Mouse (Mus musculus) neural tube, embryonic 14.5 days (tissue): ENCODE measurements at regions not wholly inside any gene's neighbourhood (a gene's known extent, or its start where the extent isn't known, plus 50 kb on each side); places are given as distances from the start of the nearest gene placed in this dataset.

Experiments used
- ATAC-seq: fragments of 200-750 bp; cut with Nextera tagmentation; 2 replicates; pipeline ENCODE4 v1.8.0; 2017; ENCODE audit warnings: low read depth, mild to moderate bottlenecking, moderate TSS enrichment, moderate library complexity
- H3K27ac ChIP-seq: fragments of 300-500 bp; sonication (generic); 2 replicates; pipeline ENCODE4 v1.5.1; 2014; ENCODE audit warnings: low read depth, mild to moderate bottlenecking, control low read depth, low read length, moderate library complexity, mixed read lengths
- H3K27me3 ChIP-seq: fragments of 300-500 bp; sonication (generic); 2 replicates; pipeline ENCODE4 v1.6.1; 2014; ENCODE audit warnings: low read length; ENCODE audit not compliant: control insufficient read depth, insufficient read depth
- H3K36me3 ChIP-seq: fragments of 300-500 bp; sonication (generic); 2 replicates; pipeline ENCODE4 v1.6.1; 2014; ENCODE audit warnings: low read length, mixed read lengths; ENCODE audit not compliant: control insufficient read depth, insufficient read depth
- H3K4me1 ChIP-seq: fragments of 300-500 bp; sonication (generic); 2 replicates; pipeline ENCODE4 v1.6.1; 2014; ENCODE audit warnings: low read length; ENCODE audit not compliant: control insufficient read depth, insufficient read depth
- H3K4me2 ChIP-seq: fragments of 300-500 bp; sonication (generic); 2 replicates; pipeline ENCODE4 v1.6.1; 2014; ENCODE audit warnings: mild to moderate bottlenecking, low read depth, low read length, control low read depth
- H3K4me3 ChIP-seq: fragments of 300-500 bp; sonication (generic); 2 replicates; pipeline ENCODE4 v1.5.1; 2014; ENCODE audit warnings: low read depth, low read length, control low read depth, mixed read lengths
- H3K9ac ChIP-seq: fragments of 300-500 bp; sonication (generic); replicated peaks from 2 replicates; pipeline ENCODE4 v1.6.1; 2014; ENCODE audit warnings: low read depth, mild to moderate bottlenecking, control low read depth, low read length, mixed read lengths
- H3K9me3 ChIP-seq: fragments of 300-500 bp; sonication (generic); 2 replicates; pipeline ENCODE4 v1.6.1; 2016; ENCODE audit warnings: low read length; ENCODE audit not compliant: control insufficient read depth
- WGBS: fragments of 180-500 bp; shearing (Covaris S2); extraction: QIAGEN DNeasy Blood & Tissue Kit; methylation state at CpG from one replicate; pipeline ENCODE4 v1.1.7; 2014; 5-methylcytosine and 5-hydroxymethylcytosine counted together

DNA sequence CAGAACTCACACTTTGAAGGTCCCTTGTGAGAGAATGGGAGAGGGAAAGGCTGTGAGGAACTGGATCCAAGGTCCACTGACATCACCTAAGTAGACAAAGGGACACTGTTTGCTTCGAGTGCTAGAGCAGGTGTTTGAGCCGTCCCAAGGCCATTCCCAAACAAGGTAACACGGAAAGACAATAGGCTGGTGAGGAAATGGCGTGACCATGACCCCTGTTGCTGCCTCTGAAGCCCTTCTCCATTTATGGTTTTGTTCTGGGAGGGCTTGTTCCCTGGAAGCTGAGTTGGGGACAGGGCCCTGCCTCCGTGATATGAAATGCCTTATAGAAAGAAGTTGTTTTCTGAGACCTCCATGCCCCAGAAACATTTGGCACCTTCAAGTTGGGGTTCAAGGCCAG is 130.6 kb downstream of the Psmg1 start:
- no peaks in the 10 kb centered on the region for H3K9me3 ChIP-seq
- no peaks in the 10 kb centered on the region for H3K36me3 ChIP-seq
- 83% methylated on average over 5 of the region's 5 CpGs for WGBS
- no peak for ATAC-seq
- no peak overlapping the region for H3K27ac ChIP-seq
- no peak overlapping the region for H3K9ac ChIP-seq
- H3K4me3 ChIP-seq: no peak overlapping the region
- no peaks in the 10 kb centered on the region for H3K4me1 ChIP-seq
- H3K27me3 ChIP-seq: no peaks in the 10 kb centered on the region
- no peak overlapping the region for H3K4me2 ChIP-seq

DNA sequence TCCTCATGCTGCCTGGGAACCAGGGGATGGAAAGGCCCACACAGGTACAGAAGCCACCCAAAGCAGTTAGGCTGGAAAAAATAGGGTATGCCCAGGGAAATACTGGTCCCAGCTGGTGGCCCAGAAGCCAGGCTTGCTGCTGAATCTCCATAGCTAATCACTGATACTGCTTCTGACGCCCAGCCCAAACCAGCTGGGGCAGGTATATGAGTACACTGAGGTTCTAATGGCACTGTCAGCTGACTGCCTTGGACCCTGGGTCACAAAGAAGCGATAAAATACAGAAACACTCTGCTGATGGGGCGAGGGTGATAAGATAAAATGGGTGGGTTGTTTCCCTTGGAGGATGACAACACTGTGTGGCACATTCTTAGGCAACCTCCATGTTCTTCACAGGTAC is 133.4 kb downstream of the Psmg1 start:
- H3K4me1 ChIP-seq: no peaks in the 10 kb centered on the region
- no peaks in the 10 kb centered on the region for H3K36me3 ChIP-seq
- no peak for ATAC-seq
- H3K27ac ChIP-seq: no peak overlapping the region
- no peak overlapping the region for H3K9ac ChIP-seq
- no peaks in the 10 kb centered on the region for H3K9me3 ChIP-seq
- H3K27me3 ChIP-seq: no peaks in the 10 kb centered on the region
- WGBS: 84% methylated on average over 3 of the region's 3 CpGs
- no peak overlapping the region for H3K4me2 ChIP-seq
- H3K4me3 ChIP-seq: no peak overlapping the region

DNA sequence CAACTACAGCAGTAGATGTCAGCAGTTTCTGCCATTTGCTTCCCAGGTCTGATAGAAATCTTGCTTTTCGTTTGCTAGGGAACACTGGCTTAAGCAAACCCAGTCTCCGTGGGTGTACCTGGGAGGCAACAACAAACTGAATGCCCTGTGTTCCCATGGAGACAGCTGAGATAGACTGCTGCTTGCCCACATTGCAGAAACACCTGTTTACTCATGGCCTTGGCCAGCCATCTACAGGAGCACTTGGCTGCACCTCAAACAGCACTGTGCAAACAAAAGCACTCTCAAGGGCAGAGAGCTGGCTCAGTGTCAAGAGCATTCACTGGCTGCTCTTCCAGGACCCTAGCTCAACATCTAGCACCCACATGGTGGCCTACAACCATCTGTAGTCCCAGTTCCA is 135.5 kb downstream of the Psmg1 start:
- WGBS: 74% methylated on average over 2 of the region's 2 CpGs
- Histone ChIP-seq H3K9me3 (no peaks in the 10 kb centered on the region), H3K4me3 (no peak overlapping the region), H3K4me1 (no peaks in the 10 kb centered on the region), H3K36me3 (no peaks in the 10 kb centered on the region), H3K27ac (no peak overlapping the region), H3K9ac (no peak overlapping the region), H3K27me3 (no peaks in the 10 kb centered on the region), H3K4me2 (no peak overlapping the region)
- no peak for ATAC-seq

DNA sequence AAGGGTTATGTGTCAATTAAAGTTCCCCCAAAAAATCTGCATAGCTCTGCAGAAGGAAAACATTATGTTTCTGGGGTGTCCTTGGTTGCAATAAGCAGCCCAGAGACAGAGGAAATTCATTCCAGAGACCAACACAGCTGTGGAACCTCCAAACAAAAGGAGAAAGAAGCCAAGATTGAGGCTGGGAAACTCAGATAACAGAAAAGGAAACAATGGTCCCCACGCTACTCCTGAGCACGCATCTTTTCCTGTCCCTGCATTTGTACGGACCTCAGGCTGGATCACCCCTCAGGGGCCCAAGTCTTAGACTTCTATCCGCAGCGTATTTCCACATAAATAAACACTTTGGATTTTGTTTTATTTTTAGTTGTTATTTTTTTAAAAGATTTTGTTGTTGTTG is 138.9 kb downstream of the Psmg1 start:
- WGBS: 77% methylated on average over 5 of the region's 5 CpGs
- no peak for ATAC-seq
- H3K9me3 ChIP-seq: no peaks in the 10 kb centered on the region

DNA sequence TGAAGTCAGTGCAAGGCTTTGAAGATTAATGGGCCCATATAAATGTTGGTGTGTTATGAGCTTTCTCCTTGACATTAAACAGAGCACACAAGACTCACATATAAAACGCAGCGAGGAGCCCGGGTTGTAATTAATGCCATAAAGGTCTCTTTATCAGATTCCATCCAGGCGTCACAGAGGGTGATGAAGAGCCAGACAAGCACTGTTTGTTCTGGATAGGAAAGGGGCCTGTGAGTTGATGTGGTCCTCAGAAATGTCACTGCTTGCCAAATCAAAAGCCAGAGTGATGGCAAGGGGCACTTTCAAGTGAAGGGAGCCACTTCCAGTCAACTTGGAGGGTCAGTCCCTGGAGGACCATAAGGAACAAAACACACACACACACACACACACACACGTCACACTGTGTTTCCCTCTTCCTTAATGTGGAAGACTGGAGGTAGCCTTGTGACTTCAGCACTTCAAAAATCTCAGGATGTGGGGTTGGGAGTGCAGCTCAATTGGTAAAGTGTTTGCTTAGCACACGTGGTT is 142.1 kb downstream of the Psmg1 start:
- Histone ChIP-seq H3K4me3 (no peak overlapping the region), H3K36me3 (no peaks in the 10 kb centered on the region), H3K4me2 (no peak overlapping the region), H3K9me3 (no peaks in the 10 kb centered on the region), H3K27ac (peak overlapping the region; percentile 30; the same call in 1 of the 2 replicates), H3K27me3 (no peaks in the 10 kb centered on the region), H3K9ac (no peak overlapping the region), H3K4me1 (peaks cover 22% of the 10 kb centered on the region)
- 23% methylated on average over 6 of the region's 6 CpGs for WGBS
- ATAC-seq: 0 out of 2 replicates have a peak, but pooled peaks have one; percentile 31

More for the DNA sequence above, 138.9 kb downstream of the Psmg1 start:
- no peak overlapping the region for H3K4me3 ChIP-seq
- no peak overlapping the region for H3K9ac ChIP-seq
- H3K4me1 ChIP-seq: peaks cover 9% of the 10 kb centered on the region
- no peaks in the 10 kb centered on the region for H3K27me3 ChIP-seq
- no peak overlapping the region for H3K4me2 ChIP-seq
- no peak overlapping the region for H3K27ac ChIP-seq
- H3K36me3 ChIP-seq: no peaks in the 10 kb centered on the region

DNA sequence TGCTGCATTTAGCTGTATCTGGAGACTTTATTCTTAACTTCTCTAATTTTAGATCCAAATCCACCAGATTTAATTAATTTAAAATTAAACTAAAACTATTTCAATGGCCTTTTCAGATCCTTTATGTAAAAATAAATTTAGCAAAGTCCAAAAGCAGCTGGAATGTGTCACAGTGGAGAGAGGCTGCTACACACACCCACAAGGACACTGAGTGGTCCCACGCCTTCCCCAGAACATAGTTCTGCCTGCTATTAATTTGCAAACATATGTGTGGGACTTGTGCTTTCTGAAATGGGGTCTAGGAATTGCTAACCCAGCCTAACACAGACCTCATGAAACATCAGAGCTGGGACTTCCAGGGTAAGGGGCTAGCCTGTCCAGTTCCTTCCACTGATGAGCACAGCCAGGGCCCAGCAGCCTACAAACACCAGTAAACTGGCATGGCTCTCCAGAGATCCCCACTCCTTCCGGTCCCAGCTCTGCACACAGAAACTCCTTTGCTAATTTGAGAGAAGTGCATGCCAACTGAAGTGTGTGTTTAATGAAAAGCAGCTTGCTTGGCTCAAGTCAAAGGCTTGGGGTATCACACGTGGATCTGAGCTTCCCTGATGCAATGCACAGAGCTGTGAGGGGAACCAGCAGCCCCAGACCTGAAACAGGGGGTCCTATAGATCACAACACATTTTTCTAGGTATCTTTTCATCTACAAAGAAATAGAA is 142.8 kb downstream of the Psmg1 start:
- Histone ChIP-seq H3K4me2 (no peak overlapping the region), H3K9me3 (no peaks in the 10 kb centered on the region), H3K9ac (no peak overlapping the region), H3K4me1 (peaks cover 22% of the 10 kb centered on the region), H3K4me3 (no peak overlapping the region), H3K27me3 (no peaks in the 10 kb centered on the region), H3K27ac (peak overlapping the region; percentile 30; the same call in 1 of the 2 replicates), H3K36me3 (no peaks in the 10 kb centered on the region)
- WGBS: 57% methylated on average over 3 of the region's 3 CpGs
- no peak for ATAC-seq

DNA sequence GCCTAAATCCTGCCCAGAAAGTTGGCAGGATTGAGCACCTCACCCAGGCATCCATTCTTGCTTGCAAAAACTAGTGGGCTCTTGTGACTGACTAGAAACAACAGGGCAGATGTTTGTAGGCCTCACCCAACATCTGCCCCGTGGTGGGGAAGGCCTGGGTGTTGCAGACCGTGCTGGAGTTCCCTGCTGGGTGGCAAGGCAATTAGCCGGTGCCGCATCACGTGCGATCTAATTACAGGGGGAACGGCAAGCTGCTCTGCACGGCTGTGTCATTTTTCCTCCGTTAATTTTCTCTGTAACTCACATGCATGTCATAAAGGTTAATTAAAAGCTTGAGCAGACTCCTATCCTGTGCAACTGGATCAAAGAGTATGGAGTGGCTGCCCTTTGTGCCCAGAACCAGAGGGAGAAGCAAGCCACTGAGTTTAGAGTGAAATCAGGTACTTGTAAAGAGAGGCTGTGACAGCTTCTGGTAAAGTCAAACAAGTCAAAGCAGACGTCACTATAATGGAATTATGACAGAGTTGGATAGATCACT is 143.5 kb downstream of the Ets2 start:
- Histone ChIP-seq H3K9ac (no peak overlapping the region), H3K4me1 (peaks cover 22% of the 10 kb centered on the region), H3K9me3 (no peaks in the 10 kb centered on the region), H3K4me3 (no peak overlapping the region), H3K36me3 (no peaks in the 10 kb centered on the region), H3K4me2 (no peak overlapping the region), H3K27me3 (no peaks in the 10 kb centered on the region), H3K27ac (peak overlapping the region; percentile 31)
- 28% methylated on average over 10 of the region's 10 CpGs for WGBS
- peak; percentile 78 for ATAC-seq

DNA sequence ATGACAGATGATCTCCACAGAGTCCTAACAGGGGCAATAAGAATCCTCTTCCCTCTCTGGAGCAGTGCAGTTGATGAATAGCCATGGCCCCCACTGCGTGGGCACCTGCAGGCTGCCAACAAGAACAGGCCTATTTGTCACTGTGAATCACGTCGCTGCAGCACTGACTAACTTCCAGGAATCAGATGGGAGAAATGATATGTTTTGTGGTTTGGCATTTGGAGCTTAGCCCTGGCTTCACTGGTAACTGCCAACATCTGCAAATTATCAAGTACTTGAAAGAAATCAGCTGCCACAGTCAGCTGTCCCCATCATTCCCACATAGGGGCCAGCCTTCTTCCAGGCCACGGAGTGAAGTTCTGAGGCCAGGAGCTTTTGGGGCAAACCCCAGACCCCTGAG is 142.8 kb downstream of the Ets2 start:
- H3K4me1 ChIP-seq: peaks cover 22% of the 10 kb centered on the region
- 54% methylated on average over 4 of the region's 4 CpGs for WGBS
- no peak overlapping the region for H3K9ac ChIP-seq
- H3K36me3 ChIP-seq: no peaks in the 10 kb centered on the region
- H3K27ac ChIP-seq: peak overlapping the region; percentile 31; the same call in 1 of the 2 replicates
- ATAC-seq: no peak
- H3K27me3 ChIP-seq: no peaks in the 10 kb centered on the region
- H3K9me3 ChIP-seq: no peaks in the 10 kb centered on the region
- H3K4me2 ChIP-seq: no peak overlapping the region
- no peak overlapping the region for H3K4me3 ChIP-seq

DNA sequence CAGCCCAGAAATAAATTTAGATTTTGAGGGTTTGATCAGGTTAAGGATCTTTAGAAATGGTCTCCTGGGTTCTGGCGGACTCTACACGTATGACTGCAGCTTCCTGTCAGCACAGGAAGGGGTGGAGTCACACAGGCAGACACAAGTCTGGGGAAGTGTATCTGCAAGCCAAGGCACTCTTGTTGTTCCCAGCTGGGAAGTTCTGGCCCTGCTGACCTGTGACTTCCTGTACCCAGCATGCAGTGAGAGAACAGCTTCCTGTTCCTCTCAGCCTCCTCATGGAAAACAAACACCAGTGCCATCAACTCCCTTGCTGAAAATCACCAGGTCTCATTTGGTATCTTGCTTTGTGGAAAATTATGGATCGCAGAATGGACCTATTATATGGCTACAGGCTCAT is 140.9 kb downstream of the Ets2 start:
- H3K9me3 ChIP-seq: no peaks in the 10 kb centered on the region
- 91% methylated on average over 3 of the region's 3 CpGs for WGBS
- no peaks in the 10 kb centered on the region for H3K36me3 ChIP-seq
- no peak overlapping the region for H3K4me2 ChIP-seq
- no peak overlapping the region for H3K27ac ChIP-seq
- peaks cover 13% of the 10 kb centered on the region for H3K4me1 ChIP-seq
- H3K9ac ChIP-seq: no peak overlapping the region
- H3K4me3 ChIP-seq: no peak overlapping the region
- no peak for ATAC-seq
- no peaks in the 10 kb centered on the region for H3K27me3 ChIP-seq
